Mouse (Mus musculus): ENCODE data around the gene Ifnl2. TPM values are rescaled to one million over a fixed set of nuclear protein-coding genes. Genes with fewer than 3 reads are reported as not detected.
"Not testable (repeated sequence)": the region's sequence is repeated elsewhere in the genome, so short reads cannot be mapped to it uniquely, and the experiment has no call there.

Gene Ifnl2
- polyA plus RNA-seq, 1 experiment from 2014 or later, result not detected

DNA sequence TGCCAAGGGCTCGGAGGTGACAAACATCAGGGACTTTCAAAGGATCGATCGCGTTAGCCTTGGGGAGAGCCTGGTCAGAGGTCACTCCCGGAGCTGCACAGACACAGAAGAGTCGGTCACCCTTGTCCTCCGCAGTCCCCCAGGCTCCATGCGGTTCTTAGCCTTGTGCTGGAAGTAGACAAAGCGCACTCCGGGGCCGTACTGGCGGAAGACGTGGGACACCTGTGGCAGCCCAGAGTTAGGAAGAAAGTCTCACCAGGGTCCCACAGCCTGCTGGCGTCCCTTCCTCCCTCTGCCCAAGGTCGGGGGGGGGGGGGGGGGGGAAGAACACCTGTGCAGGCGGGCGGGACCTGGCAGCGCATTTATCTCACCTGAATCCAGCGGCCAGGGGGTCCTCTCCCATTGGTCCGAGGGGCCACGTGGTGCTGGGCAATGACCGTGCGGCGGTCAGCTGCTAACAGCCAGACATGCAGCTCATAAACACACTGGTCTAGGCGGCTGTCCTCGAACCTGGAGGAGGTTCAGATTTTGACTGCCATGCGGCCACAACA, 33.9 kb upstream of the Ifnl2 start:
- H3K4me3 ChIP-seq, result no peak overlapping the region

DNA sequence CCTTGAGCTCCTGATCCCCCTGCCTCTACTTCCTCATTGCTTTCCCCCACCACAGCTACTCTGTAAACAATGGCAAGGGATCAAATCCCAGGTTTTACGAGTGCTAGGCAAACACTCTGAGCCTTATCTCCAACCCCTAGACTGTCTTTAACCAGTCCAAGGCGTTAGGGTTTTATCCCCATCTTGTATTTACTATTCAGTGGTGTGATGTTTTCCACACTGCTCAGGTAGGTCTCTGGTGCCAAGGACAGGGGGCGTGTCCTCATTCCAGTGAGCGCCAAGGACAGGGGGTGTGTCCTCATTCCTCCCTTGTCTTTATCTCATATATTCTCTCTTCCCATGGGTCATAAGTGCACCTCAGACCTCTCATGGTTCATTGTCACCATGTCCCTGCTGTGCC, 30.3 kb upstream of the Ifnl2 start, which contains the start of gene Sycn:
Gene Sycn, plus strand, starts transcription at position 360 of the 400 bp plus-strand sequence.
- no peak within 1 kb of the TSS for H3K4me3 ChIP-seq
- no peak within 1 kb of the TSS for H3K27ac ChIP-seq
- no peaks in the 10 kb centered on the region for H3K9me3 ChIP-seq
- no peaks in the 10 kb centered on the region for H3K4me1 ChIP-seq
- no peak for ATAC-seq (ENCODE audit: insufficient number of reproducible peaks, insufficient read depth, low FRiP score, low TSS enrichment, low read depth)
- no peak within 1 kb of the TSS for H3K4me2 ChIP-seq
- 76% methylated on average over 4 of the region's 4 CpGs for WGBS
- H3K36me3 ChIP-seq, result no peaks in the 10 kb centered on the region
- H3K27me3 ChIP-seq, result peaks cover 29% of the 10 kb centered on the region
- H3K9ac ChIP-seq, result no peak within 1 kb of the TSS

More for the DNA sequence above, 33.9 kb upstream of the Ifnl2 start:
- Histone ChIP-seq H3K4me1 (peaks cover 18% of the 10 kb centered on the region), H3K36me3 (no peaks in the 10 kb centered on the region), H3K27me3 (peaks cover 61% of the 10 kb centered on the region), H3K9me3 (no peaks in the 10 kb centered on the region), H3K9ac (no peak overlapping the region), H3K27ac (no peak overlapping the region), H3K4me2 (peak overlapping the region; percentile 26; the same call in 1 of the 2 replicates)
- 1% methylated on average over 26 of the region's 27 CpGs for WGBS
- no peak for ATAC-seq (ENCODE audit: insufficient number of reproducible peaks, insufficient read depth, low FRiP score, low TSS enrichment, low read depth)

DNA sequence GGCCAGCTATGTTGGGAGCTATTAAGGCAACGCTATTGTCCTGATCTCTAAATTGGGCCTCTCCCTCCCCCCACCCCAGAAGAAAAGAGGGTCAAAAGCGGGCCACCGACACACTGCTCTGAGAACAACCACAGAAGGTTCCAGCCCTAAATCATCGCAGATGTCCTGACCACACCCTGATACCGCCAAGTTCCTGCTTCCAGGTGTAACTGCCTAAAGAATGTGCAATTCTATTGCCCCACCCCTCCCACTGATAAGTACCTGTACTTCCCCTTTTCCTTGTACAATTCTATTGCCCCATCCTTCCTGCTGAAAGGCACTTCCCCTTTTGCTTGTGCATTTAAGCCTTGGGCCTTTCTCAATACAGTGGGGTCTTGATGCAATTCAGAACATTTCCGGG, 28.6 kb upstream of the Ifnl2 start:
- not testable (repeated sequence) for ATAC-seq (ENCODE audit: insufficient number of reproducible peaks, insufficient read depth, low FRiP score, low TSS enrichment, low read depth); H3K27ac ChIP-seq; H3K9ac ChIP-seq; H3K4me3 ChIP-seq; H3K36me3 ChIP-seq; H3K4me1 ChIP-seq; H3K4me2 ChIP-seq; H3K9me3 ChIP-seq
- WGBS, result 84% methylated on average over 6 of the region's 6 CpGs
- H3K27me3 ChIP-seq, result peaks cover 12% of the 10 kb centered on the region

DNA sequence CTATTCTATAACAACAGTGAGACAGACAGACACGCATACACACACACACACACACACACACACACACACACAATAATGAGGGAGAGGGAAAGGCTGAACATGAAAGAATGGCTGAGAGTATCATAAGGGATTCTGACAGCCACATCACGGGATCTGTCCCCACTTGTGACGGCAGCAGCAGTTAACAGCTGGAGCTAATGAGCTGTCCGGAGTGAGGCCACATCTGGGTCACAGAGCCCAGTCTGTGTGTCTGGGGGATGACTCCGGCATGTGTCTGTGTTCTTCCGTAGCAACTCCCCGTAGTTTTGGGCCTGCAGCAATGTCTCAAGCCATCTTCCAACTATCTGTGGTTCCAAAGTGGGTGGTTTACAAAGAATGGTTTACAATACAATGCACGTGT, 21.8 kb upstream of the Ifnl2 start:
- Histone ChIP-seq H3K27me3 (peaks cover 9% of the 10 kb centered on the region; the same call in 1 of the 2 replicates), H3K4me1 (no peaks in the 10 kb centered on the region), H3K36me3 (no peaks in the 10 kb centered on the region), H3K27ac (no peak overlapping the region), H3K9me3 (no peaks in the 10 kb centered on the region), H3K4me3 (no peak overlapping the region), H3K9ac (no peak overlapping the region), H3K4me2 (no peak overlapping the region)
- no peak for ATAC-seq (ENCODE audit: insufficient number of reproducible peaks, insufficient read depth, low FRiP score, low TSS enrichment, low read depth)
- WGBS, result 53% methylated on average over 8 of the region's 8 CpGs

DNA sequence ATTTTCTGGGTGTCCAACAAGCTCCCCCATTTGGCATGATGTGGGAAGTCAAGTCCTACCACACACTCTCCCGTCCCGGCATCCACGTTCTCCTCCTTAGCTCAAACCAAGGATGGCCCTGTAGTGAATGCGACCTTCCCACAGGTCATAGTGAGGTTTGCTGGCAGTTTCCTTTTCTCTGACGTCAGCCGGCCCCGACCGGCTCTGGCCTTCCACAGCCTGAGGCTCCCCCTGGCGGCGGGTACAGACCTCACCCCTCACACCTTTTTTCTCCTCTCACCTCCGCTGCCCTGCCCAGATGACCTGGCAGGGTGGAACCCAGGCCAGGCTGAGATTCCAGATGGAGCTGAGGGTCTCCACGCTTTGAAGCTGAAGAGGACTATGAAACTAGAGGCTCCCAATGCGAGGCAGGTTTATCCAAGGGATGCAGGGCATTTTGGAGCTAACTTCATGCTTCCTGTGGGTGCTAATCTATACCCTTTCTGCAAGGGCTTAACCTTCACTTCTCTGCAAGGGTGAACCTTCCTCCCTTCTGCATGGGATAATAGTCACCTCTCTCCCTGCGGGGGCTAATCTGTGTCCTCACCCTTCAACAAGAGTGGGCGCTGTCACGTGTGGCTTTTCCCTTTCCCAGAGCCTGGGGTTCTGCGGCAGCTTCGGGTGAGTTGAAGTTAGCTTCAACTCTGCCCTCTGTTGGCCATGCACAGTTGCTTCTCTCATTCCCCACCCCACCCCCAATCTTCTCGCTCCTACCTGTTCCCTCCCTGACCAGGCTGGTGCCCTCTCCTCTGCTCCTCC, 17.9 kb upstream of the Ifnl2 start:
- peaks cover 9% of the 10 kb centered on the region; the same call in 1 of the 2 replicates for H3K27me3 ChIP-seq
- ATAC-seq (ENCODE audit: insufficient number of reproducible peaks, insufficient read depth, low FRiP score, low TSS enrichment, low read depth), result no peak
- H3K27ac ChIP-seq, result no peak overlapping the region
- no peaks in the 10 kb centered on the region for H3K4me1 ChIP-seq
- H3K9ac ChIP-seq, result no peak overlapping the region
- 7% methylated on average over 19 of the region's 19 CpGs for WGBS
- no peak overlapping the region for H3K4me3 ChIP-seq
- no peaks in the 10 kb centered on the region for H3K36me3 ChIP-seq
- H3K4me2 ChIP-seq, result no peak overlapping the region
- H3K9me3 ChIP-seq, result no peaks in the 10 kb centered on the region

DNA sequence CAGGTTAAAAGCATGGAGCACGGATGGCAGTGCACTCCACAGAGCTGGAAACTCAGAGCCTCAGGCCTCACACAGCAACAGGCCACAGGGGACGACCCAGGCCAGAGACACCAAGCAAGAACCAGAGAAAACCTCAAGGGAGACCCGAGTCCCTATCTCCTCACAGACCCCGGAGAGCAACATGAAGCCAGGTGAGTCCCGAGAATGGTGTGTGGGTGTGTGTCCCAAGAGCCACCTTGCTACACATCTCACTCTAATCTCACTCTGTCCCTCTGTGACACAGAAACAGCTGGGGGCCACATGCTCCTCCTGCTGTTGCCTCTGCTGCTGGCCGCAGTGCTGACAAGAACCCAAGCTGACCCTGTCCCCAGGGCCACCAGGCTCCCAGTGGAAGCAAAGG, 12.3 kb upstream of the Ifnl2 start, which contains the start of gene Ifnl3:
Gene Ifnl3, plus strand, starts transcription at position 301 of the 400 bp plus-strand sequence.
- not testable (repeated sequence) for H3K27me3 ChIP-seq; H3K9ac ChIP-seq; H3K27ac ChIP-seq; H3K4me3 ChIP-seq; H3K36me3 ChIP-seq; H3K9me3 ChIP-seq; H3K4me2 ChIP-seq; H3K4me1 ChIP-seq; ATAC-seq (ENCODE audit: insufficient number of reproducible peaks, insufficient read depth, low FRiP score, low TSS enrichment, low read depth)
- WGBS, result 73% methylated on average over 5 of the region's 6 CpGs

DNA sequence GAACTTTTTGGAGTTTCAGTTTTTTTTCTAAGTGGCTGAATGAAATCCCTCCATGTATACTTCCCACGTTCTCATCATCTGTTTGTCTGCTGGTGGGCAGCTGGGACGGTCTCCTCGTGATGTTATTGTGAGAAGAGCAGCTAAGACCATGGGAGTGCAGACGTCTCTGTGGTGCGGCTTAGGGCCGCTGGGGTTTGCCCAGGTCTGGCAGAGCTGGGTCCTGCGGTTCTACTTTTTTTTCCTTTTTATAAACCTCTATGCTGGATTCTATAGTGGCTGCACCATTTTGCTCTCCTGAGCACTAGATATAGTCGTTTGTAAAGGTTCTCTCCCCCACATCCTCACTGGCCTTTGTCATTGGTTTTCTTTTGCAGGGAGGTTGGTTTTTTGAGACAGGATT, 1.2 kb upstream of the Ifnl2 start:
- H3K36me3 ChIP-seq, result no peaks in the 10 kb centered on the region
- H3K9ac ChIP-seq, result no peak overlapping the region
- H3K9me3 ChIP-seq, result no peaks in the 10 kb centered on the region
- no peak overlapping the region for H3K4me2 ChIP-seq
- no peaks in the 10 kb centered on the region for H3K4me1 ChIP-seq
- 72% methylated on average over 8 of the region's 8 CpGs for WGBS
- no peaks in the 10 kb centered on the region for H3K27me3 ChIP-seq
- no peak overlapping the region for H3K4me3 ChIP-seq
- ATAC-seq (ENCODE audit: insufficient number of reproducible peaks, insufficient read depth, low FRiP score, low TSS enrichment, low read depth), result no peak
- H3K27ac ChIP-seq, result no peak overlapping the region

DNA sequence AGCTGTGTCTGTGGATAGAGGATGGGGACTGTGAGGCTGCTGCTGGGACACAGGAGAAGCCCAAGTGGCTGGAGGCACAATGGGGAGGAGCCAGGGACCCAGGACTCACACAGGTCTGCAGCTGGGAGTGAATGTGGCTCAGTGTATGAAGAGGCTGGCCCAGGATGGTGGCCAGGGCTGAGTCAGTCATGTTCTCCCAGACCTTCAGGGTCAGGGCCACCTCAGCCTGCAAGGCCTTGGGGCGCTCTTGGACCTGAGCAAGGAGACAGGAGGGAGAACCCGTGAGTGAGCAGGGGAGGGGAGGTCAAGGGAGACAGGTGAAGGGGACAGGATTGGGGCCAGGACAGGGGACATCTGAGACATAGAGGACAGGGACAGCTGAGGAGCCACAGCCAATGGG, 1.1 kb downstream of the Ifnl2 start:
- not testable (repeated sequence) for H3K9me3 ChIP-seq; H3K27me3 ChIP-seq; H3K36me3 ChIP-seq; H3K9ac ChIP-seq; H3K4me1 ChIP-seq; ATAC-seq (ENCODE audit: insufficient number of reproducible peaks, insufficient read depth, low FRiP score, low TSS enrichment, low read depth); H3K4me3 ChIP-seq; H3K4me2 ChIP-seq; H3K27ac ChIP-seq
- WGBS, result 57% methylated on average over 2 of the region's 2 CpGs

DNA sequence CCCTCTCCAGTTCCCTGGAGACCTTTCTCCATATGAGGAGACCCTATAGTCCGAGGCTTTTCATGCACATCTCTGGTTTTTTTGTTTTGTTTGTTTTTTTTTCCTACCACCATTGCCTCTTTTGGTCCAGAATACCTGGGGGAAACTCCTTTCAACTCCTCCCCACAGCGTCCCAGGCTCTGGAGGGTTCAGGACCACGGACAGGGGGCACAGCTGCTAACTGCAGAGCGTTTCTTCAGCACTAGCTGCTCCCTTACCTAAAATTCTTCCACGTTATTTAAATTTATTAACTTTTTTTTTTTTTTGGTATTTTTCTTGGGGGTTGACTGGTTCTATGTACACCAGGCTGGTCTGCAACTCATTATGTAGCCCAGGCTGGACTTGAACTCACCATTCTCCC, 4.7 kb downstream of the Ifnl2 start:
- WGBS, result 3% methylated on average over 5 of the region's 5 CpGs
- Histone ChIP-seq H3K27me3 (no peaks in the 10 kb centered on the region), H3K9ac (no peak overlapping the region), H3K4me3 (no peak overlapping the region), H3K4me1 (no peaks in the 10 kb centered on the region), H3K9me3 (no peaks in the 10 kb centered on the region), H3K36me3 (no peaks in the 10 kb centered on the region), H3K27ac (no peak overlapping the region), H3K4me2 (no peak overlapping the region)
- ATAC-seq (ENCODE audit: insufficient number of reproducible peaks, insufficient read depth, low FRiP score, low TSS enrichment, low read depth), result no peak

DNA sequence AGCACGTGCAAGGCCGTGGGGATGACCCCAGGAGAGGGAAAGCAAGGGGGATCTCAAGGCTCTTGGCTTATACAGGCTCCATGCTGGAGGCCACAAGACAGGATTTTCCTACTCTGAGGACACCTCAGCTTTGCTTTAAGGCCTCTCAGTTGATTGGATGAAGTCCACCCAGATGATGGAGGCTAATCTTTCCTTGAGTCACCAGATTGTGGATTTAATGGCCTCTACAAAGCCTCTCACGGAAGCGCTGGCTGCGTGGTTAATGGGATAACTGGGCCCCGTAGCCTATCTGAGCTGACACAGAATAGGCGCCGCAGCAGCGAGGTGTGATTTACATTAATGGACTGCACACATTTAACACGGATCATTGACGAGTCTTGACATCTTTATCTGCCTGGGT, 14.8 kb downstream of the Ifnl2 start:
- H3K27me3 ChIP-seq, result no peaks in the 10 kb centered on the region
- no peak overlapping the region for H3K4me3 ChIP-seq
- no peak overlapping the region for H3K27ac ChIP-seq
- WGBS, result 83% methylated on average over 11 of the region's 11 CpGs
- no peak overlapping the region for H3K9ac ChIP-seq
- no peaks in the 10 kb centered on the region for H3K9me3 ChIP-seq
- no peak overlapping the region for H3K4me2 ChIP-seq
- ATAC-seq (ENCODE audit: insufficient number of reproducible peaks, insufficient read depth, low FRiP score, low TSS enrichment, low read depth), result no peak
- no peaks in the 10 kb centered on the region for H3K36me3 ChIP-seq
- H3K4me1 ChIP-seq, result no peaks in the 10 kb centered on the region

DNA sequence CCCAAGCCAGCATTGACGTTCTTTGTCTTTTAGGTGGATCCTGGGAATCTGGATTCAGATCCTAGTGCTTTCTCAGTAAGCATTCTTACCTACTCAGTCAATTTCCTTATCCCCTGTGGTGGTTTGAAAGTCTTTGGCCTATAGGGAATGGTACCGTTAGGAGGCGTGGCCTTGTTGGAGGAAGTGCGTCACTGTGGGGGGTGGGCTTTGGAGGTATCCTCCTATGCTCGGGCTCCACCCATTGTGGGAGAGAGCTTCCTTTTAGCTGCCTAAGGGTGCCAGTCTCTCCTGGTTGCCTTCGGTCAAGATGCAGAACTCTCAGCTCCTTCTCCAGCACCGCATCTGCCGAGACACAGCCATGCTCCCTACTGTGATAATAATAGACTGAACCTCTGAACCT, 17.9 kb downstream of the Ifnl2 start:
- Histone ChIP-seq H3K9ac (no peak overlapping the region), H3K9me3 (no peaks in the 10 kb centered on the region), H3K4me1 (peaks cover 8% of the 10 kb centered on the region; the same call in 1 of the 2 replicates), H3K36me3 (no peaks in the 10 kb centered on the region), H3K27ac (no peak overlapping the region), H3K4me2 (no peak overlapping the region), H3K27me3 (peaks cover 12% of the 10 kb centered on the region), H3K4me3 (no peak overlapping the region)
- no peak for ATAC-seq (ENCODE audit: insufficient number of reproducible peaks, insufficient read depth, low FRiP score, low TSS enrichment, low read depth)
- 76% methylated on average over 8 of the region's 8 CpGs for WGBS

DNA sequence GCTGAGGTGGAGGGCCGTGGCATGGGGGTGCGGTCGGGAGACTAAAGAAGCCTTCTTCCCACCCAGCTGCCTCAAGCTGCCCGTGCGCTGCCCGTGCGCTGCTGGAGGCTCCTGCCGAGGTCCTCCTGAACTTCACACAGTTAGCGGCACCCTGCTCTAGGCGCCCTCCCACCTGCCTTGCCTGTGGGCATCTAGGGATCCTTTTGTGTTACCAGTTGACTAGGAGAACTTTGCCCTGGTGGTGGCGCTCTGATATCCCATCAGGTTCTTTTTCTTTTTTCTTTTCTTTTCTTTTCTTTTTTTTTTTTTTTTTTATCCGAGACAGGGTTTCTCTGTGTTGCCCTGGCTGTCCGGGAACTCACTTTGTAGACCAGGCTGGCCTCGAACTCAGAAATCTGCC, 19.4 kb downstream of the Ifnl2 start:
- H3K9me3 ChIP-seq, result no peaks in the 10 kb centered on the region
- H3K27me3 ChIP-seq, result peaks cover 15% of the 10 kb centered on the region
- no peak for ATAC-seq (ENCODE audit: insufficient number of reproducible peaks, insufficient read depth, low FRiP score, low TSS enrichment, low read depth)
- no peaks in the 10 kb centered on the region for H3K36me3 ChIP-seq
- H3K9ac ChIP-seq, result no peak overlapping the region
- WGBS, result 26% methylated on average over 14 of the region's 14 CpGs
- no peak overlapping the region for H3K27ac ChIP-seq
- H3K4me3 ChIP-seq, result no peak overlapping the region
- peak overlapping the region; percentile 21 for H3K4me2 ChIP-seq
- H3K4me1 ChIP-seq, result peaks cover 8% of the 10 kb centered on the region; the same call in 1 of the 2 replicates

All from embryonic facial prominence, embryonic 13.5 days (tissue).